Mouse (Mus musculus): ENCODE measurements around the gene Myod1.
A peak's percentile ranks its signal among the peaks of the same experiment; 100 is the strongest.

The Myod1 gene

GRCm38 (mm10) chr7:46376172-46377007 lies at the start of gene Myod1:
Gene Myod1, plus strand, starts transcription at chr7:46376474.
- DNase-seq, result peak; percentile 88

GRCm38 (mm10) chr7:46327896-46328295 lies 48.4 kb upstream of the Myod1 start:
- DNase-seq, result no peak

- DNase-seq, result no peak
These were observed 38.9 kb upstream of the Myod1 start for GRCm38 (mm10) chr7:46337397-46337796.

GRCm38 (mm10) chr7:46339818-46340217 lies 36.5 kb upstream of the Myod1 start:
- DNase-seq, result no peak

GRCm38 (mm10) chr7:46340295-46340694 lies 36.0 kb upstream of the Myod1 start:
- no peak for DNase-seq

GRCm38 (mm10) chr7:46341471-46341870 lies 34.8 kb upstream of the Myod1 start:
- no peak for DNase-seq

GRCm38 (mm10) chr7:46347692-46348091 lies 28.6 kb upstream of the Myod1 start:
- peak; percentile 81 for DNase-seq

- no peak for DNase-seq
These were observed 27.5 kb upstream of the Myod1 start for GRCm38 (mm10) chr7:46348813-46349212.

GRCm38 (mm10) chr7:46350119-46350702 lies 26.1 kb upstream of the Myod1 start:
- peak; percentile 81 for DNase-seq

- DNase-seq, result peak; percentile 78
These were observed 23.5 kb upstream of the Myod1 start for GRCm38 (mm10) chr7:46352748-46353147.

- DNase-seq, result peak; percentile 61
These were observed 23.1 kb upstream of the Myod1 start for GRCm38 (mm10) chr7:46353216-46353615.

GRCm38 (mm10) chr7:46353875-46354274 lies 22.4 kb upstream of the Myod1 start:
- DNase-seq, result peak; percentile 61

GRCm38 (mm10) chr7:46361776-46362175 lies 14.5 kb upstream of the Myod1 start:
- DNase-seq, result no peak

GRCm38 (mm10) chr7:46364154-46364553 lies 12.1 kb upstream of the Myod1 start:
- peak; percentile 77 for DNase-seq

- peak; percentile 77 for DNase-seq
These were observed 10.5 kb upstream of the Myod1 start for GRCm38 (mm10) chr7:46365810-46366209.

GRCm38 (mm10) chr7:46371104-46371503 lies 5.2 kb upstream of the Myod1 start:
- no peak for DNase-seq

GRCm38 (mm10) chr7:46377008-46377346 lies 703 bp downstream of the Myod1 start:
- DNase-seq, result peak; percentile 63

GRCm38 (mm10) chr7:46378123-46378522 lies 1.8 kb downstream of the Myod1 start:
- DNase-seq, result peak; percentile 84

GRCm38 (mm10) chr7:46378983-46379382 lies 2.7 kb downstream of the Myod1 start:
- peak; percentile 92 for DNase-seq

GRCm38 (mm10) chr7:46380625-46381024 lies 4.4 kb downstream of the Myod1 start:
- no peak for DNase-seq

GRCm38 (mm10) chr7:46387430-46387829 lies 11.2 kb downstream of the Myod1 start:
- DNase-seq, result no peak

GRCm38 (mm10) chr7:46389456-46390085 lies 13.3 kb downstream of the Myod1 start:
- DNase-seq, result no peak

GRCm38 (mm10) chr7:46390226-46390625 lies 14.0 kb downstream of the Myod1 start:
- DNase-seq, result no peak

GRCm38 (mm10) chr7:46391701-46392100 lies 15.4 kb downstream of the Myod1 start:
- no peak for DNase-seq
